Mouse (Mus musculus) intestine, postnatal 0 days (tissue): ENCODE measurements around the gene Tnik. TPM values are rescaled to one million over a fixed set of nuclear protein-coding genes. Genes with fewer than 3 reads are reported as not detected.

Source experiments
- ATAC-seq: fragments of 200-750 bp; cut with Nextera tagmentation; 2 replicates; pipeline ENCODE4 v1.8.0; 2017; ENCODE audit warnings: mild to moderate bottlenecking, moderate TSS enrichment, moderate library complexity
- H3K27ac ChIP-seq: fragments of 300-500 bp; sonication (generic); 2 replicates; pipeline ENCODE4 v1.5.1; 2014; ENCODE audit warnings: mild to moderate bottlenecking, low read depth, low read length, moderate library complexity
- H3K27me3 ChIP-seq: fragments of 300-500 bp; sonication (generic); replicated peaks from 2 replicates; pipeline ENCODE4 v1.6.1; 2014; ENCODE audit warnings: low read length, mixed read lengths; ENCODE audit not compliant: control insufficient read depth, insufficient read depth
- H3K36me3 ChIP-seq: fragments of 300-500 bp; sonication (generic); 2 replicates; pipeline ENCODE4 v1.6.1; 2014; ENCODE audit warnings: mild to moderate bottlenecking, moderate library complexity; ENCODE audit not compliant: control insufficient read depth, insufficient read depth
- H3K4me1 ChIP-seq: fragments of 300-500 bp; sonication (generic); replicated peaks from 2 replicates; pipeline ENCODE4 v1.6.1; 2014; ENCODE audit warnings: antibody characterized with exemption, low read length, mixed read lengths; ENCODE audit not compliant: control insufficient read depth, insufficient read depth
- H3K4me2 ChIP-seq: fragments of 300-500 bp; sonication (generic); replicated peaks from 2 replicates; pipeline ENCODE4 v1.6.1; 2014; ENCODE audit warnings: low read depth, mild to moderate bottlenecking, moderate library complexity
- H3K4me3 ChIP-seq: fragments of 300-500 bp; sonication (generic); 2 replicates; pipeline ENCODE4 v1.5.1; 2014; ENCODE audit warnings: low read depth, low read length
- H3K9ac ChIP-seq: fragments of 300-500 bp; sonication (generic); 2 replicates; pipeline ENCODE4 v1.6.1; 2014; ENCODE audit warnings: mild to moderate bottlenecking, low read depth, low read length
- H3K9me3 ChIP-seq: fragments of 300-500 bp; sonication (generic); 2 replicates; pipeline ENCODE4 v1.6.1; 2016; ENCODE audit warnings: mixed run types; ENCODE audit not compliant: control insufficient read depth
- CTCF ChIP-seq: sonication (generic); IDR thresholded peaks from 2 replicates; pipeline ENCODE4 v1.5.1; 2016; ENCODE audit warnings: low read depth, mild to moderate bottlenecking, control low read depth, antibody characterized with exemption, moderate library complexity
- WGBS: fragments of 180-500 bp; shearing (Covaris S2); extraction: QIAGEN DNeasy Blood & Tissue Kit; methylation state at CpG from one replicate; pipeline ENCODE4 v1.1.7; 2014; 5-methylcytosine and 5-hydroxymethylcytosine counted together
- polyA plus RNA-seq: library from polyadenylated mRNA; unstranded; fragments of >200 nt; fragmentation: Nextera tagmentation; extraction: Ambion mirVana; gene quantifications from 2 replicates; pipeline ENCODE4 v1.2.1, GENCODE M21; 2015

Gene Tnik
- polyA plus RNA-seq, 1 experiment from 2014 or later, result 7.9 TPM

DNA sequence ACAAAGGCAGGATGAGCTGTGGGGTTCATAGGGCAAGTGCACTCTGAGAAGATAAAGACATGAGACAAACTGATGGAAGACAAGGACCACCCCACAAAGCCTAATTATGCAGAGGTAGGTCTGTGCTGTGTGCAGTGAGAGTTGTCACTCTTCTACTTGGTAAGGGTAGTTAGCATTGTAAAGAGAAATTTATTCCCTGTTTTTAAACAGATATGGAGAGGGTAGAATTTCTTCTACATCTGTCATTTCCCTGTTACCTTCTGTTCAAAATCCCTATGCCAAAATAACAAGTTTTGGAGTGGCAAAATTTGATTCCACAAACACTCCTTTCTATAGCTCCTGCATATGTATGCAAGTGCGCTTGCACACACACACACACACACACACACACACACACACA is 71.5 kb downstream of the Tnik start:
- Histone ChIP-seq H3K4me2 (no peak overlapping the region), H3K4me3 (no peak overlapping the region), H3K36me3 (no peaks in the 10 kb centered on the region), H3K27ac (no peak overlapping the region), H3K27me3 (no peaks in the 10 kb centered on the region), H3K9ac (no peak overlapping the region), H3K9me3 (no peaks in the 10 kb centered on the region), H3K4me1 (no peaks in the 10 kb centered on the region)
- TF ChIP-seq CTCF, result no peak
- WGBS, result 95% methylated on average over 1 of the region's 1 CpGs
- ATAC-seq, result no peak

DNA sequence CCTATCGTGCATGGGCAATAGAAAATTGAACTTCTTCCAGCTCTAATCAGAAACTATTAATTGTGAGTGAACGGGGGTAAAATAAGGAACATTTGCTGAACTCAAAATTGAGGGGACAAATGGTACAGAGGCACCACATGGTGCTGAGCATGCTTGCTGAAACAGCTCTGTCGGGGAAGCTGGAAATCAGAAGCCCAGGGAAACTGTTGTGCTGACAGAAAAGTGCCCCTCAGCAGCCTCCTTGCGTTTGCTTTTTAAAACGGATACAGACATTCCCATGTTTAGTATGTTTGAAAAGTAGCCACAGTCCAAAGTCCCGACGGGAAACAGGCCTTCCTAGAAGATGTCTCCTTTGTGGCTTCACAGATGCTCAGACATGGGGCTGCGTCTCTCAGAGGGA is 77.1 kb downstream of the Tnik start:
- Histone ChIP-seq H3K9ac (no peak overlapping the region), H3K4me2 (no peak overlapping the region), H3K36me3 (no peaks in the 10 kb centered on the region), H3K27me3 (no peaks in the 10 kb centered on the region), H3K9me3 (no peaks in the 10 kb centered on the region), H3K27ac (no peak overlapping the region), H3K4me1 (0 out of 2 replicates have a peak, but pooled peaks cover 7% of the 10 kb centered on the region), H3K4me3 (no peak overlapping the region)
- TF ChIP-seq CTCF, result no peak
- ATAC-seq, result no peak
- 25% methylated on average over 8 of the region's 8 CpGs for WGBS

DNA sequence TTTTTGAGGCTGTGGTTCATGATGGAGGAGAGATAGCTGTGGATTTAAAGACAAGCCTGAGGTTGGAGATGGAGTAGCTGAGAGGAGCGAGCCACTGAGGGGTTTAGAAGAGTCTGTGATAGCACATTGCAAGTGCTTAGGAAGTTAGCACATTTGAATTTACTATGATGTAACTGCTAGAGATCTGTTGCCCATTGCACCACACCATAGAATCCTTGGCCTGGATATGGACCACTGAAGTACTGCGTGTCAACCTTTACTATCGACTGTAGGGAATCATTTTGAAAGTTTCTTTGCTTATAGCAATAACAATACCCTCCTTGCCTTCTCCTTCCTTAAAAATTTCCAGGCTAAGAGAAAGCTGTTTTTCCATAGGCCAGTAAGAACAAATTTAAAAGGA is 80.2 kb downstream of the Tnik start:
- WGBS, result 92% methylated on average over 3 of the region's 3 CpGs
- no peak overlapping the region for H3K9ac ChIP-seq

DNA sequence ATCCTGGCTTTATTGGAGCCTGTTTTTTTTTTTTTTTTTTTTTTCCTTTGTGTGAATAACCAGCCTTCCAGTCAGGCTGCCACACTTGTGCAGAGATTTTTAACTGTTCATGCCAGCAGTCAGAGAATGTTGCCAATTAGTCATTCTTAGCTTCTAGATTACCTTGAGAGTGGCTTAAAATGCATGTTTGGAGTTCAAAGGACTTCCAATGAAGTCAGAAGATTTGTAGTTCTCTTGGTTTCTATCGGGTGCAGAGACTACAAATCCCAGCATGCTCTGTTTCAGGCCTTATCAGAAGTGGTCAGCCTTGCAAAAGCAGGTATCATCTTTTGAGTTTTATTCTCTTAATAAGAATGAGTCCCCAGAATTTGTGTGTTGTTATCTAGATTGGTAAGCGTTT is 80.6 kb downstream of the Tnik start:
- no peak for TF ChIP-seq CTCF
- no peaks in the 10 kb centered on the region for H3K36me3 ChIP-seq
- no peaks in the 10 kb centered on the region for H3K27me3 ChIP-seq
- WGBS, result 85% methylated on average over 2 of the region's 2 CpGs
- H3K9me3 ChIP-seq, result no peaks in the 10 kb centered on the region
- H3K4me2 ChIP-seq, result no peak overlapping the region
- no peak for ATAC-seq
- 0 out of 2 replicates have a peak, but pooled peaks cover 7% of the 10 kb centered on the region for H3K4me1 ChIP-seq
- no peak overlapping the region for H3K9ac ChIP-seq
- no peak overlapping the region for H3K27ac ChIP-seq
- no peak overlapping the region for H3K4me3 ChIP-seq

More for the DNA sequence above, 80.2 kb downstream of the Tnik start:
- ATAC-seq, result no peak
- Histone ChIP-seq H3K27me3 (no peaks in the 10 kb centered on the region), H3K4me3 (no peak overlapping the region), H3K27ac (no peak overlapping the region), H3K9me3 (no peaks in the 10 kb centered on the region), H3K4me2 (no peak overlapping the region), H3K36me3 (no peaks in the 10 kb centered on the region), H3K4me1 (0 out of 2 replicates have a peak, but pooled peaks cover 7% of the 10 kb centered on the region)
- TF ChIP-seq CTCF, result no peak

DNA sequence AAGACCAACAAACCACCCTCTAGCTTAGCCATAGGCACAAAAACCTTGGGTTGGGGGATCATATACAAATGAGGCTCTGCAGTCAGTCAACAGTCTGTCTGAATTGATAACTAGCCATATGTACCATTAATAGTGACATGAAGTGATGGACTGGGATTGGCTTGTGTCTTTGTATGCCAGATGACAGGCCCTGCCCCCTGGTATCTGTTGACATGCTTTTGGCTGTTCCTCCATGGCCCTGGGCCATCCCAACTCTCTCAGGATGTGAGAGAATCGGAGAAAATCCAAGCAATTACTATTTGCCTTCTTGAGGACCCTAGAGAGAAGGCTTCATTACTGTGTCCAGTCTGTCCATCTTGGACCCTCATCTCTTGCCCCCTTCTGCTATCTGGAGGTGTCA is 82.4 kb downstream of the Tnik start:
- H3K9ac ChIP-seq, result no peak overlapping the region
- no peak overlapping the region for H3K4me3 ChIP-seq
- H3K4me2 ChIP-seq, result no peak overlapping the region
- H3K27ac ChIP-seq, result no peak overlapping the region
- no peak for TF ChIP-seq CTCF
- H3K9me3 ChIP-seq, result no peaks in the 10 kb centered on the region
- no peaks in the 10 kb centered on the region for H3K27me3 ChIP-seq
- 0 out of 2 replicates have a peak, but pooled peaks cover under 1% of the 10 kb centered on the region for H3K4me1 ChIP-seq
- 81% methylated on average over 1 of the region's 1 CpGs for WGBS
- ATAC-seq, result no peak
- no peaks in the 10 kb centered on the region for H3K36me3 ChIP-seq

DNA sequence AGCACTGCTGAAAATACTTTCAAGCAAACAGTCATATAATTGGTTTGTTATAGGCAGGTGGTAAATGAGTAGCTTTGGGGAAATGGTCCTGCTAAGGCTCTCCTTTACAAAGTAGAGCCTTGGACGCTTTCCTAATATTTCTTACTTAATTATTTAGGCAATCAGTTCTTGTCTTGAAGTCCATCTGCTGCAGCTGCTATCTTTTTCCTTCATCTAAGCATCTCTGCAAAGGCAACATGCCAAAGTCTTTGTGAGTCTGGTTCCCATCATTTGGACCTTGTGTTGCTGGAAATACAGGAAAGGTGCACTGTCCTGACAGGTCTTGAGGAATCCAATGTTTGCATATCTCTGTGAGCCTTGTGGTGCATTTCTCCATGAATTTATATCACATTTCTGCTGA is 82.9 kb downstream of the Tnik start:
- H3K36me3 ChIP-seq, result no peaks in the 10 kb centered on the region
- WGBS, result 61% methylated on average over 1 of the region's 1 CpGs

DNA sequence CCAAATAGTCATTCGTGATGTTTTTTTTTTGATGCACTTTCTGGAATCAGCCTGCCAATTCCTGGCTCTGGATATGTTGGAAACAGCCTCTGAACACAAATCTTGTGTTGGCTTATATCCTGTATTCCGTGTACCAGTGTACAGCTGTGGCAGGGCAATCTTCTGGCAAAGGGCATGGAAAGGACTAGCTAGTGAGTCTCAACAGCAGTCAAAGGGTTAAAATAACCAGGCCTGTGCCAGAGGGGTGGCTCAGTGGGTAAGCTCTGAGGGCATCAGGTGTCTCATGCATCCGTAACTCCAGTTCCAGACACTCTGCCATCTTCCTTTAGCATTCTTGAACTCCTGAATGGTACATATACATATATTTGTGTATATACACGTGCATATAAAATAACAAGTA is 83.5 kb downstream of the Tnik start:
- H3K9me3 ChIP-seq, result no peaks in the 10 kb centered on the region
- no peak overlapping the region for H3K9ac ChIP-seq
- WGBS, result 85% methylated on average over 4 of the region's 4 CpGs
- H3K4me3 ChIP-seq, result no peak overlapping the region
- no peaks in the 10 kb centered on the region for H3K27me3 ChIP-seq
- H3K27ac ChIP-seq, result no peak overlapping the region
- no peak for ATAC-seq
- TF ChIP-seq CTCF, result no peak
- H3K4me1 ChIP-seq, result no peaks in the 10 kb centered on the region
- H3K4me2 ChIP-seq, result no peak overlapping the region
- H3K36me3 ChIP-seq, result no peaks in the 10 kb centered on the region

More for the DNA sequence above, 82.9 kb downstream of the Tnik start:
- no peak overlapping the region for H3K27ac ChIP-seq
- H3K27me3 ChIP-seq, result no peaks in the 10 kb centered on the region
- H3K9ac ChIP-seq, result no peak overlapping the region
- ATAC-seq, result no peak
- H3K4me2 ChIP-seq, result no peak overlapping the region
- no peaks in the 10 kb centered on the region for H3K4me1 ChIP-seq
- H3K4me3 ChIP-seq, result no peak overlapping the region
- TF ChIP-seq CTCF, result no peak
- H3K9me3 ChIP-seq, result no peaks in the 10 kb centered on the region
